Mouse (Mus musculus): ENCODE results near the gene Sf3b6. TPM values are rescaled to one million over a fixed set of nuclear protein-coding genes. Genes with fewer than 3 reads are reported as not detected.

Sf3b6 gene
- total and polyA plus RNA-seq, 2 experiments from 2014 or later: 72.9 to 341 TPM

DNA sequence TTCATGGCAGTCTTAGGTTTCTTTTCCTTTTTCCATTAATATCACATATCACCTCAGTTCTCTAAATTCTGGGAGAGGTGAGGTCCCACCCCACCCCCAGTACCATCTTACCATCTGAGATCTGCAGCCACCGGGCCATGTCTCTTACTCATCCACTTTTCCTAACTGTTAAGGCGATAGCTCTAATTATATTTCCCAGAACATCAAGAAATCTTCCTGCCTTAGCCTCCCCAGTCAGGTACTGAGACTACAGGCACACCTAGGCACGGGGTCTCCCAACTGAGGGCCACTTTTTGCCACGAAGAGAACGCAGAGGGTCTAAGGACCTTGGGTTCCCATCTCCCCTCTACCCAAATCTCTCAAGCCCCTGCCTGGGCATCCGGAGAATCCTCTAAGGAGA lies 56.2 kb downstream of the Sf3b6 start:
- 86% methylated on average over 6 of the region's 6 CpGs for WGBS
- Histone ChIP-seq H3K27ac (ENCODE audit: low read depth, low read length) (no peak overlapping the region), H3K9ac (replicated peaks; ENCODE audit: low read length, poor library complexity, severe bottlenecking) (no peak overlapping the region), H3K9me3 (ENCODE audit: low read length) (no peaks in the 10 kb centered on the region), H3K36me3 (ENCODE audit: insufficient read depth, low read length) (no peaks in the 10 kb centered on the region), H3K4me2 (ENCODE audit: low read depth, low read length, poor library complexity, severe bottlenecking) (peak overlapping the region; percentile 91), H3K4me3 (ENCODE audit: low read depth, low read length) (peak overlapping the region; percentile 41), H3K27me3 (ENCODE audit: insufficient read depth, low read length) (no peaks in the 10 kb centered on the region), H3K4me1 (ENCODE audit: insufficient read depth, low read length) (peaks cover 5% of the 10 kb centered on the region; the same call in 1 of the 2 replicates)
- ATAC-seq (ENCODE audit: low FRiP score) (0 out of 2 replicates have a peak, but pooled peaks have one; percentile 17), DNase-seq (ENCODE audit: low spot score) (no peak)
- no peak for TF ChIP-seq CTCF (IDR thresholded peaks at IDR 0.05)

- H3K4me1 ChIP-seq (ENCODE audit: insufficient read depth, low read length): peaks cover 5% of the 10 kb centered on the region; the same call in 1 of the 2 replicates
- 3% methylated on average over 24 of the region's 24 CpGs for WGBS
- DNase-seq (ENCODE audit: low spot score): peak; percentile 76
- no peak within 1 kb of the TSS for H3K27ac ChIP-seq (ENCODE audit: low read depth, low read length)
- peak within 1 kb of the TSS; percentile 41 for H3K4me3 ChIP-seq (ENCODE audit: low read depth, low read length)
- H3K9me3 ChIP-seq (ENCODE audit: low read length): no peaks in the 10 kb centered on the region
- H3K36me3 ChIP-seq (ENCODE audit: insufficient read depth, low read length): no peaks in the 10 kb centered on the region
- H3K27me3 ChIP-seq (ENCODE audit: insufficient read depth, low read length): no peaks in the 10 kb centered on the region
- TF ChIP-seq CTCF (IDR thresholded peaks at IDR 0.05): no peak
- peak within 1 kb of the TSS; percentile 91 for H3K4me2 ChIP-seq (ENCODE audit: low read depth, low read length, poor library complexity, severe bottlenecking)
- peak; percentile 77 for ATAC-seq (ENCODE audit: low FRiP score)
- H3K9ac ChIP-seq (replicated peaks; ENCODE audit: low read length, poor library complexity, severe bottlenecking): peak within 1 kb of the TSS; percentile 59
These were observed 57.0 kb downstream of the Sf3b6 start, which contains the start of gene Mfsd2b for GRCm38 (mm10) chr12:4874161-4874927. Gene Mfsd2b, minus strand, starts transcription at chr12:4874359.

GRCm38 (mm10) chr12:4875623-4876022 lies 58.3 kb downstream of the Sf3b6 start:
- Histone ChIP-seq H3K4me2 (ENCODE audit: low read depth, low read length, poor library complexity, severe bottlenecking) (no peak overlapping the region), H3K36me3 (ENCODE audit: insufficient read depth, low read length) (no peaks in the 10 kb centered on the region), H3K4me1 (ENCODE audit: insufficient read depth, low read length) (peaks cover 5% of the 10 kb centered on the region; the same call in 1 of the 2 replicates), H3K27ac (ENCODE audit: low read depth, low read length) (no peak overlapping the region), H3K9me3 (ENCODE audit: low read length) (no peaks in the 10 kb centered on the region), H3K9ac (replicated peaks; ENCODE audit: low read length, poor library complexity, severe bottlenecking) (no peak overlapping the region), H3K4me3 (ENCODE audit: low read depth, low read length) (no peak overlapping the region), H3K27me3 (ENCODE audit: insufficient read depth, low read length) (no peaks in the 10 kb centered on the region)
- no peak for TF ChIP-seq CTCF (IDR thresholded peaks at IDR 0.05)
- 85% methylated on average over 8 of the region's 8 CpGs for WGBS
- DNase-seq (ENCODE audit: low spot score) (no peak), ATAC-seq (ENCODE audit: low FRiP score) (no peak)

Other genes with a start within 250 kb of the Sf3b6 start
- 23.4 and 27.1 TPM in 2 replicates for gene Itsn2, start 224.9 kb upstream of the Sf3b6 start, total RNA-seq (2014; rRNA removed)
- gene Itsn2, start 224.9 kb upstream of the Sf3b6 start, polyA plus RNA-seq (2015; fragmentation: Nextera tagmentation; extraction: Ambion mirVana): 19.7 and 20.6 TPM in 2 replicates
- gene Gm3625, start 224.6 kb upstream of the Sf3b6 start, total RNA-seq (2014; rRNA removed): not detected in 2 replicates
- gene Gm3625, start 224.6 kb upstream of the Sf3b6 start, polyA plus RNA-seq (2015; fragmentation: Nextera tagmentation; extraction: Ambion mirVana): not detected in 2 replicates
- gene Fam228a, start 79.1 kb upstream of the Sf3b6 start, total RNA-seq (2014; rRNA removed): 0.99 and 1.9 TPM in 2 replicates
- gene Fam228a, start 79.1 kb upstream of the Sf3b6 start, polyA plus RNA-seq (2015; fragmentation: Nextera tagmentation; extraction: Ambion mirVana): 0.26 and 0.58 TPM in 2 replicates
- 10.1 and 12.8 TPM in 2 replicates for gene Pfn4, start 48.5 kb upstream of the Sf3b6 start, total RNA-seq (2014; rRNA removed)
- 19.9 and 24.9 TPM in 2 replicates for gene Pfn4, start 48.5 kb upstream of the Sf3b6 start, polyA plus RNA-seq (2015; fragmentation: Nextera tagmentation; extraction: Ambion mirVana)
- gene Fam228b, start 48.3 kb upstream of the Sf3b6 start, total RNA-seq (2014; rRNA removed): 5.6 and 6.5 TPM in 2 replicates
- gene Fam228b, start 48.3 kb upstream of the Sf3b6 start, polyA plus RNA-seq (2015; fragmentation: Nextera tagmentation; extraction: Ambion mirVana): 7.2 and 8.7 TPM in 2 replicates
- gene Fkbp1b, start 24.0 kb downstream of the Sf3b6 start, total RNA-seq (2014; rRNA removed): 55.5 and 82.1 TPM in 2 replicates
- 80.5 and 83.8 TPM in 2 replicates for gene Fkbp1b, start 24.0 kb downstream of the Sf3b6 start, polyA plus RNA-seq (2015; fragmentation: Nextera tagmentation; extraction: Ambion mirVana)
- 9.7 and 11.0 TPM in 2 replicates for gene Wdcp, start 25.8 kb downstream of the Sf3b6 start, total RNA-seq (2014; rRNA removed)
- 11.0 and 11.6 TPM in 2 replicates for gene Wdcp, start 25.8 kb downstream of the Sf3b6 start, polyA plus RNA-seq (2015; fragmentation: Nextera tagmentation; extraction: Ambion mirVana)
- 1.1 and 2.5 TPM in 2 replicates for gene Mfsd2b, start 56.8 kb downstream of the Sf3b6 start, total RNA-seq (2014; rRNA removed)
- 1.3 and 1.5 TPM in 2 replicates for gene Mfsd2b, start 56.8 kb downstream of the Sf3b6 start, polyA plus RNA-seq (2015; fragmentation: Nextera tagmentation; extraction: Ambion mirVana)
- gene Ubxn2a, start 90.2 kb downstream of the Sf3b6 start, total RNA-seq (2014; rRNA removed): 26.6 and 35.1 TPM in 2 replicates
- 36.9 and 40.9 TPM in 2 replicates for gene Ubxn2a, start 90.2 kb downstream of the Sf3b6 start, polyA plus RNA-seq (2015; fragmentation: Nextera tagmentation; extraction: Ambion mirVana)
- gene Atad2b, start 99.8 kb downstream of the Sf3b6 start, total RNA-seq (2014; rRNA removed): 27.2 and 31.7 TPM in 2 replicates
- 6.1 and 8.8 TPM in 2 replicates for gene Atad2b, start 99.8 kb downstream of the Sf3b6 start, polyA plus RNA-seq (2015; fragmentation: Nextera tagmentation; extraction: Ambion mirVana)

Measured in midbrain, postnatal 0 days (tissue).